Mouse (Mus musculus) forebrain, embryonic 11.5 days (tissue): Measurements from ENCODE around the gene Tctex1d1. TPM values are rescaled to one million over a fixed set of nuclear protein-coding genes. Genes with fewer than 3 reads are reported as not detected.

Experiments
- ATAC-seq: fragments of 200-750 bp; cut with Nextera tagmentation; replicated peaks from 2 replicates; pipeline ENCODE4 v1.8.0; 2017; ENCODE audit warnings: moderate TSS enrichment; ENCODE audit not compliant: low FRiP score
- DNase-seq: peaks from one replicate; pipeline ENCODE4 v3.0.0-alpha.2; 2017; ENCODE audit warnings: low spot score
- H3K27ac ChIP-seq: fragments of 300-500 bp; sonication (generic); 2 replicates; pipeline ENCODE4 v1.5.1; 2014; ENCODE audit warnings: low read depth, low read length
- H3K27me3 ChIP-seq: fragments of 300-500 bp; sonication (generic); 2 replicates; pipeline ENCODE4 v1.6.1; 2014; ENCODE audit warnings: mild to moderate bottlenecking, low read length, mixed read lengths; ENCODE audit not compliant: control insufficient read depth, insufficient read depth
- H3K36me3 ChIP-seq: fragments of 300-500 bp; sonication (generic); 2 replicates; pipeline ENCODE4 v1.6.1; 2014; ENCODE audit warnings: mild to moderate bottlenecking, low read length, moderate library complexity, mixed read lengths; ENCODE audit not compliant: control insufficient read depth, insufficient read depth
- H3K4me1 ChIP-seq: fragments of 300-500 bp; sonication (generic); replicated peaks from 2 replicates; pipeline ENCODE4 v1.6.1; 2014; ENCODE audit warnings: low read length, mixed read lengths; ENCODE audit not compliant: control insufficient read depth, insufficient read depth
- H3K4me2 ChIP-seq: fragments of 300-500 bp; sonication (generic); 2 replicates; pipeline ENCODE4 v1.6.1; 2014; ENCODE audit warnings: low read depth, mild to moderate bottlenecking, low read length, moderate library complexity, mixed read lengths; ENCODE audit not compliant: severe bottlenecking
- H3K4me3 ChIP-seq: fragments of 300-500 bp; sonication (generic); 2 replicates; pipeline ENCODE4 v1.5.1; 2014; ENCODE audit warnings: low read depth, low read length
- H3K9ac ChIP-seq: fragments of 300-500 bp; sonication (generic); 2 replicates; pipeline ENCODE4 v1.6.1; 2014; ENCODE audit warnings: low read length
- H3K9me3 ChIP-seq: fragments of 300-500 bp; sonication (generic); 2 replicates; pipeline ENCODE4 v1.6.1; 2016; ENCODE audit warnings: low read length, mixed read lengths; ENCODE audit not compliant: control insufficient read depth
- WGBS: fragments of 180-500 bp; shearing (Covaris S2); extraction: QIAGEN DNeasy Blood & Tissue Kit; methylation state at CpG from one replicate; pipeline ENCODE4 v1.1.7; 2014; 5-methylcytosine and 5-hydroxymethylcytosine counted together
- polyA plus RNA-seq: library from polyadenylated mRNA; unstranded; fragments of >200 nt; fragmentation: Nextera tagmentation; extraction: Ambion mirVana; gene quantifications from 2 replicates; pipeline ENCODE4 v1.2.1, GENCODE M21; 2014

Gene Tctex1d1
- polyA plus RNA-seq, 1 experiment from 2014 or later, result 0.60 TPM

- WGBS, result 76% methylated on average over 3 of the region's 3 CpGs
- Histone ChIP-seq H3K4me3 (no peak overlapping the region), H3K4me1 (no peaks in the 10 kb centered on the region), H3K9me3 (no peaks in the 10 kb centered on the region), H3K36me3 (no peaks in the 10 kb centered on the region), H3K9ac (no peak overlapping the region), H3K27ac (no peak overlapping the region), H3K27me3 (no peaks in the 10 kb centered on the region), H3K4me2 (no peak overlapping the region)
- no peak for DNase-seq
- ATAC-seq, result no peak
Observed at GRCm38 (mm10) chr4:102964174-102964573, 14.2 kb upstream of the Tctex1d1 start.

GRCm38 (mm10) chr4:102967811-102968210 is 10.6 kb upstream of the Tctex1d1 start:
- Histone ChIP-seq H3K9me3 (no peaks in the 10 kb centered on the region), H3K4me1 (no peaks in the 10 kb centered on the region), H3K27me3 (no peaks in the 10 kb centered on the region), H3K4me2 (no peak overlapping the region), H3K4me3 (no peak overlapping the region), H3K36me3 (no peaks in the 10 kb centered on the region), H3K9ac (no peak overlapping the region), H3K27ac (no peak overlapping the region)
- WGBS, result 91% methylated on average over 15 of the region's 15 CpGs
- ATAC-seq, result no peak
- no peak for DNase-seq

- WGBS, result 91% methylated on average over 5 of the region's 5 CpGs
- Histone ChIP-seq H3K9me3 (no peaks in the 10 kb centered on the region), H3K36me3 (no peaks in the 10 kb centered on the region), H3K9ac (no peak overlapping the region), H3K4me2 (no peak overlapping the region), H3K27ac (no peak overlapping the region), H3K4me1 (no peaks in the 10 kb centered on the region), H3K27me3 (peaks cover 4% of the 10 kb centered on the region; the same call in 1 of the 2 replicates), H3K4me3 (no peak overlapping the region)
- DNase-seq (no peak), ATAC-seq (no peak)
Observed at GRCm38 (mm10) chr4:102969599-102969998, 8.8 kb upstream of the Tctex1d1 start.

- Histone ChIP-seq H3K9ac (no peak overlapping the region), H3K27ac (no peak overlapping the region), H3K27me3 (peaks cover 8% of the 10 kb centered on the region; the same call in 1 of the 2 replicates), H3K36me3 (no peaks in the 10 kb centered on the region), H3K9me3 (no peaks in the 10 kb centered on the region), H3K4me2 (no peak overlapping the region), H3K4me3 (no peak overlapping the region), H3K4me1 (peaks cover 1% of the 10 kb centered on the region)
- no peak for ATAC-seq
- WGBS, result 77% methylated on average over 5 of the region's 5 CpGs
- no peak for DNase-seq
Observed at GRCm38 (mm10) chr4:102971159-102971558, 7.2 kb upstream of the Tctex1d1 start.

GRCm38 (mm10) chr4:102972071-102972470 is 6.3 kb upstream of the Tctex1d1 start:
- no peak for DNase-seq
- no peak overlapping the region for H3K27ac ChIP-seq
- no peaks in the 10 kb centered on the region for H3K9me3 ChIP-seq
- H3K27me3 ChIP-seq, result peaks cover 10% of the 10 kb centered on the region; the same call in 1 of the 2 replicates
- no peak overlapping the region for H3K4me3 ChIP-seq
- no peak overlapping the region for H3K4me2 ChIP-seq
- H3K36me3 ChIP-seq, result no peaks in the 10 kb centered on the region
- ATAC-seq, result no peak
- WGBS, result 75% methylated on average over 3 of the region's 3 CpGs
- no peak overlapping the region for H3K9ac ChIP-seq
- H3K4me1 ChIP-seq, result peaks cover 9% of the 10 kb centered on the region

GRCm38 (mm10) chr4:102974172-102974571 is 4.2 kb upstream of the Tctex1d1 start:
- WGBS, result 45% methylated on average over 5 of the region's 5 CpGs

GRCm38 (mm10) chr4:102976290-102977275 is 1.8 kb upstream of the Tctex1d1 start:
- H3K4me1 ChIP-seq, result peaks cover 15% of the 10 kb centered on the region
- no peaks in the 10 kb centered on the region for H3K9me3 ChIP-seq
- H3K9ac ChIP-seq, result no peak overlapping the region
- H3K36me3 ChIP-seq, result no peaks in the 10 kb centered on the region
- ATAC-seq (peak; percentile 72), DNase-seq (no peak)
- no peak overlapping the region for H3K4me3 ChIP-seq
- H3K4me2 ChIP-seq, result no peak overlapping the region
- H3K27ac ChIP-seq, result no peak overlapping the region
- peaks cover 30% of the 10 kb centered on the region for H3K27me3 ChIP-seq
- 10% methylated on average over 12 of the region's 12 CpGs for WGBS

More at GRCm38 (mm10) chr4:102974172-102974571, 4.2 kb upstream of the Tctex1d1 start:
- H3K9ac ChIP-seq, result no peak overlapping the region
- H3K36me3 ChIP-seq, result no peaks in the 10 kb centered on the region
- H3K9me3 ChIP-seq, result no peaks in the 10 kb centered on the region
- ATAC-seq (no peak), DNase-seq (no peak)
- H3K27ac ChIP-seq, result no peak overlapping the region
- no peak overlapping the region for H3K4me2 ChIP-seq
- peaks cover 15% of the 10 kb centered on the region for H3K4me1 ChIP-seq
- peaks cover 22% of the 10 kb centered on the region for H3K27me3 ChIP-seq
- H3K4me3 ChIP-seq, result no peak overlapping the region

GRCm38 (mm10) chr4:102977778-102978321 is 556 bp upstream of the Tctex1d1 start:
- H3K27me3 ChIP-seq, result peaks cover 30% of the 10 kb centered on the region
- no peaks in the 10 kb centered on the region for H3K9me3 ChIP-seq
- DNase-seq (no peak), ATAC-seq (no peak)
- H3K4me2 ChIP-seq, result peak overlapping the region; percentile 24; the same call in 1 of the 2 replicates
- H3K4me3 ChIP-seq, result no peak overlapping the region
- H3K36me3 ChIP-seq, result no peaks in the 10 kb centered on the region
- no peak overlapping the region for H3K9ac ChIP-seq
- 9% methylated on average over 16 of the region's 16 CpGs for WGBS
- peaks cover 15% of the 10 kb centered on the region for H3K4me1 ChIP-seq
- no peak overlapping the region for H3K27ac ChIP-seq
